Mouse (Mus musculus) heart, adult 18-20 months (tissue): Measurements from ENCODE around the gene Zfp667. TPM values are rescaled to one million over a fixed set of nuclear protein-coding genes. Genes with fewer than 3 reads are reported as not detected.
"Not testable (repeated sequence)": the region's sequence is repeated elsewhere in the genome, so short reads cannot be mapped to it uniquely, and the experiment has no call there.

Experiments
- DNase-seq, 2 experiments: peaks; one replicate each; pipeline ENCODE4 v3.0.0; 2021 to 2022; ENCODE audit warnings: mixed read lengths in 1 of 2
- total RNA-seq, 2 experiments: library from RNA; stranded (reverse); gene quantifications; 2 replicates each; pipeline ENCODE4 v1.2.3; 2021

Zfp667 gene
- total RNA-seq, 2 experiments from 2014 or later, result 2.7 to 3.7 TPM

DNA sequence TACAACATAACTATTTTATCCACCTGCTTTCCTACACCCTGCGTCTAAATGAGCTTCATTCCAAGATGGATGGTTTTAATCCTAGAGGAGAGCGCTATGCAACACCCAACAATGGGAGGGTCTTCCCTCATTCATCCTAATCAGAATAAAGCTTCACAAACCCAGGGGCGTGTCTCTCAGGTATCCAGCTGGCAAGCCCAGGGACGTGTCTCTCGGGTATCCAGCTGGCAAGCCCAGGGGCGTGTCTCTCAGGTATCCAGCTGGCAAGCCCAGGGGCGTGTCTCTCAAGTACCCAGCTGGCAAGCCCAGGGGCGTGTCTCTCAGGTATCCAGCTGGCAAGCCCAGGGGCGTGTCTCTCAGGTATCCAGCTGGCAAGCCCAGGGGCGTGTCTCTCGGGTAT lies 14.4 kb downstream of the Zfp667 start:
- not testable (repeated sequence) for DNase-seq

DNA sequence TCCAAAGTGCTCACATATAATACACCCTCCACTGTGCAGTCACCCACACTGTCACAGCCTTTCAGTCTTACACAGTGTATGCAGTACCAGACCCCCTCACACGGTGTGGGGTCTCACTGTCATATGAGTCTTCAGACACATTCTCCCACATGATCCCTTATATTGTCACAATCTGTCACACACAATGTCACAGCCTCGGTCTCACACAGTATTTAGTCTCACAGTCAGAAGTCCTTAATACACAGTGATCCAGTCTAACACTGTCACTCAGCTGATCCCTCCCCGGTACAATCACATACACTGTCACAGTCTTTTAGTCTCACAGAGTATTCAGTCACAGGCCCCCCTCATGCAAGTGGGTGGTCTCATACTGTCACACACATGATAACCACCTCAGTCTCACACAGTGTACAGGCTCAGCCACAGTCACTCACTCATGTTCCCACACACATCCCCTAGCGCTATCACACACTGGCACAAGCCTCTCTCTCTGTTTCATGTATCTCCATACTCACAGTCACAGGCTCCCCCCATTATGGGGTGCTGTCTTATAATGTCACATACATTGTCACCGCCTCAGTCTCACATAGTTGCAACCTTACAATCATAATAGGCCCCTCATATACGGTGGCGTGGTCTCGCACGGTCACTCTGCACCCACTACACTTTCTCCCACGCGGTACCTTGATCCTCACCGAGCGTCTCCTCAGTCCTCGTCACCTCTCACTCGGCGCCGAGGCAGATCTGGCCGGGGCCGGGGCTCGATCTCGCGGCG lies 44.3 kb downstream of the Zfp667 start:
- no peak for DNase-seq

- peak; percentile 87 to 88 for DNase-seq
Measured at GRCm38 (mm10) chr7:6331233-6331956, 45.0 kb downstream of the Zfp667 start, which contains the start of gene Zfp583. Zfp583 (minus strand) TSS chr7:6331285.

- DNase-seq, result no peak
Measured at GRCm38 (mm10) chr7:6339865-6340264, 53.5 kb downstream of the Zfp667 start.

GRCm38 (mm10) chr7:6343501-6344071 lies 57.2 kb downstream of the Zfp667 start, which contains the start of gene Gm3854:
Gm3854 (plus strand) TSS chr7:6343759.
- peak; percentile 55 to 68 for DNase-seq

DNA sequence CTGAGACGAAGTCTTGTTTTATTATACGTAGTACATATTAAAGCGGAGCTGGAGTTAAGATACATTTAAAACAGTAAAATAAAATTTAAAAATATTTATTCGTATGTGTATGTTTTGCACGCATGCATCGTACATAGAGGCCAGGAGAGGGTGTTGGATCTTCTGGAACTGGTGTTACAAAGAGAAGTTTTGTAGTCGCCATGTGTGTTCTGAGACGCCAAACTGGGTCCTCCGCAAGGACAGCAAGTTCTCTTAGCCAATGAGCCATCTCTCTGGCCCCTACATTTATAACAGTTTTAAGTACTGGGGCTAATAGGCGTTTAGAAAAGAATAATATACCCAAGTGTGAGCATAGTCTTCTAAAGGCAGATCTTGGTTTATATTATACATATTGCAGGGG lies 57.7 kb downstream of the Zfp667 start:
- no peak for DNase-seq

Other genes with a start within 250 kb of the Zfp667 start
- gene Nlrp4c, start 241.4 kb upstream of the Zfp667 start, total RNA-seq, result not detected
- gene Zfp787, start 130.6 kb upstream of the Zfp667 start, total RNA-seq, result 10 to 100 TPM; 31.3 to 32.3 TPM
- gene Zfp444, start 114.4 kb upstream of the Zfp667 start, total RNA-seq, result 10 to 100 TPM; 12.3 to 13.6 TPM
- gene Galp, start 89.5 kb upstream of the Zfp667 start, total RNA-seq, result not detected
- not detected for gene Zscan5b, start 64.3 kb upstream of the Zfp667 start, total RNA-seq
- gene Epp13, start 33.9 kb upstream of the Zfp667 start, total RNA-seq, result not detected
- gene Zfp583, start 44.7 kb downstream of the Zfp667 start, total RNA-seq, result 1 to 10 TPM; 2.9 to 3.0 TPM
- gene Gm3854, start 57.2 kb downstream of the Zfp667 start, total RNA-seq, result under 1 TPM; 0.22 to 0.36 TPM
- 1 to 10 TPM; 2.2 to 2.5 TPM for gene Zfp78, start 76.7 kb downstream of the Zfp667 start, total RNA-seq
- 1 to 10 TPM; 2.8 to 3.7 TPM for gene Zfp28, start 96.7 kb downstream of the Zfp667 start, total RNA-seq
- gene Smim17, start 112.1 kb downstream of the Zfp667 start, total RNA-seq, result not detected
- gene Gm20715, start 123.7 kb downstream of the Zfp667 start, total RNA-seq, result not detected
- not detected for gene Olfr1344, start 152.1 kb downstream of the Zfp667 start, total RNA-seq
- not detected for gene Olfr1336, start 169.6 kb downstream of the Zfp667 start, total RNA-seq
- not detected for gene Olfr1346, start 180.5 kb downstream of the Zfp667 start, total RNA-seq
- gene Olfr5, start 200.4 kb downstream of the Zfp667 start, total RNA-seq, result not detected
- not detected for gene Olfr1347, start 213.2 kb downstream of the Zfp667 start, total RNA-seq
- not detected for gene Olfr1348, start 222.2 kb downstream of the Zfp667 start, total RNA-seq
- not detected for gene Olfr1349, start 236.4 kb downstream of the Zfp667 start, total RNA-seq